1 mouse cellular context compared by ENCODE assay signal in genomic region chr10:75119396-75119795, GRCm38 (mm10).
TF ChIP-seq lines count a peak whose summit lies in the region.

No protein-coding gene starts in this region.

TF ChIP-seq in CH12.LX, 34 proteins besides CTCF, POLR2A, EP300 and RAD21 (continued from another document):
- TF ChIP-seq MXI1 (IDR thresholded peaks at IDR 0.05; ENCODE audit: low read depth, low read length) (peak; percentile 44; the same call in 1 of the 2 replicates), USF1 (IDR thresholded peaks at IDR 0.05; ENCODE audit: low read depth, low read length) (peak; percentile 80), CHD2 (IDR thresholded peaks at IDR 0.05; ENCODE audit: low read length) (peak; percentile 71), USF2 (conservative IDR thresholded peaks at IDR 0.05; ENCODE audit: low read depth, low read length) (peak; percentile 74), BHLHE40 (IDR thresholded peaks at IDR 0.05; ENCODE audit: low read depth, low read length) (peak; percentile 93), POLR2AphosphoS2 (IDR thresholded peaks at IDR 0.05; ENCODE audit: low read depth, low read length) (no peak), NELFE (IDR thresholded peaks at IDR 0.05; ENCODE audit: low read depth, low read length) (no peak), RCOR1 (conservative IDR thresholded peaks at IDR 0.05; ENCODE audit: low read depth, low read length) (peak; percentile 89), ZMIZ1 (IDR thresholded peaks at IDR 0.05; ENCODE audit: low read depth, low read length) (no peak), JUN (IDR thresholded peaks at IDR 0.05; ENCODE audit: insufficient read depth, low read depth, low read length) (peak; percentile 77), ELF1 (IDR thresholded peaks at IDR 0.05; ENCODE audit: low read depth, low read length) (peak; percentile 69), ZKSCAN1 (IDR thresholded peaks at IDR 0.05; ENCODE audit: borderline replicate concordance, low read depth, low read length) (no peak), E2F4 (IDR thresholded peaks at IDR 0.05; ENCODE audit: insufficient replicate concordance, low read depth, low read length) (no peak), MAFK (IDR thresholded peaks at IDR 0.05; ENCODE audit: insufficient replicate concordance, low read length) (peak; percentile 72)
TF ChIP-seq in CH12.LX: peak in this region for 23.
